Mouse (Mus musculus) CH12.LX (cell line): ENCODE results near the gene Tmem88b. TPM values are rescaled to one million over a fixed set of nuclear protein-coding genes. Genes with fewer than 3 reads are reported as not detected.

Source experiments
- DNase-seq: peaks from one replicate; pipeline ENCODE4 v3.0.0-alpha.2; 2013; ENCODE audit errors: extremely low read depth
- H3K27ac ChIP-seq: 2 replicates; pipeline ENCODE4 v1.5.1; 2012; ENCODE audit warnings: low read depth, mild to moderate bottlenecking, control low read depth, moderate library complexity; ENCODE audit not compliant: insufficient read depth
- H3K27me3 ChIP-seq: replicated peaks from 2 replicates; pipeline ENCODE3; 2012; ENCODE audit warnings: inconsistent platforms
- H3K36me3 ChIP-seq, 2 experiments: replicated peaks in 1 of 2; 2 replicates each; pipeline versions ENCODE3 to v1.6.1; 2012; ENCODE audit warnings: inconsistent platforms in 1 of 2, low read length in 1 of 2, mild to moderate bottlenecking in 1 of 2, mixed read lengths in 1 of 2, moderate library complexity in 1 of 2; ENCODE audit not compliant: control insufficient read depth in 1 of 2, insufficient read depth in 1 of 2
- H3K4me1 ChIP-seq, 2 experiments: 2 replicates each; pipeline ENCODE4 v1.6.1; 2012; ENCODE audit warnings: inconsistent platforms in 1 of 2, moderate library complexity in 1 of 2; ENCODE audit not compliant: insufficient read depth in 2 of 2, control insufficient read depth in 1 of 2
- H3K4me2 ChIP-seq: 2 replicates; pipeline ENCODE4 v1.6.1; 2012; ENCODE audit warnings: low read depth, mild to moderate bottlenecking, control low read depth; ENCODE audit not compliant: poor library complexity, insufficient read depth, severe bottlenecking
- H3K4me3 ChIP-seq, 3 experiments: fragments of 150-350 bp in 1 of 3; sonication (generic) in 1 of 3; replicated peaks in 1 of 3; 2 replicates each; pipeline versions ENCODE3 to v1.5.1; 2011 to 2012; ENCODE audit warnings: low read depth in 2 of 3, low read length in 2 of 3, mild to moderate bottlenecking in 2 of 3, moderate library complexity in 2 of 3, control low read depth in 1 of 3, improper control_type of control experiment in 1 of 3, inconsistent platforms in 1 of 3, mixed read lengths in 1 of 3; ENCODE audit not compliant: poor library complexity in 1 of 3
- H3K79me2 ChIP-seq: replicated peaks from 2 replicates; pipeline ENCODE4 v1.6.1; 2012; ENCODE audit warnings: mild to moderate bottlenecking, moderate library complexity; ENCODE audit not compliant: control insufficient read depth, poor library complexity, insufficient read depth, severe bottlenecking; ENCODE audit errors: extremely low read depth
- H3K9ac ChIP-seq: 2 replicates; pipeline ENCODE4 v1.6.1; 2012; ENCODE audit warnings: low read depth, mild to moderate bottlenecking, control low read depth, moderate library complexity; ENCODE audit not compliant: insufficient read depth
- H3K9me3 ChIP-seq: replicated peaks from 2 replicates; pipeline ENCODE3; 2012; ENCODE audit warnings: low read length, inconsistent platforms, mixed read lengths
- E2F4 ChIP-seq: IDR thresholded peaks from 2 replicates; pipeline ENCODE4 v1.6.1; 2011; ENCODE audit warnings: low read depth, low read length, improper control_type of control experiment; ENCODE audit not compliant: insufficient replicate concordance
- EP300 ChIP-seq: IDR thresholded peaks from 2 replicates; pipeline ENCODE4 v1.6.1; 2011; ENCODE audit warnings: low read length, improper control_type of control experiment
- GABPA ChIP-seq: IDR thresholded peaks from 2 replicates; pipeline ENCODE4 v1.6.1; 2012; ENCODE audit warnings: low read depth, low read length, improper control_type of control experiment, inconsistent platforms; ENCODE audit not compliant: insufficient replicate concordance
- JUN ChIP-seq: IDR thresholded peaks from 2 replicates; pipeline ENCODE4 v1.6.1; 2011; ENCODE audit warnings: low read depth, mild to moderate bottlenecking, low read length, improper control_type of control experiment, moderate library complexity; ENCODE audit not compliant: insufficient read depth
- MAZ ChIP-seq: IDR thresholded peaks from 2 replicates; pipeline ENCODE4 v1.6.1; 2012; ENCODE audit warnings: low read depth, mild to moderate bottlenecking, inconsistent platforms, low read length, improper control_type of control experiment, moderate library complexity
- NELFE ChIP-seq: IDR thresholded peaks from 2 replicates; pipeline ENCODE4 v1.6.1; 2011; ENCODE audit warnings: low read depth, low read length, improper control_type of control experiment
- PAX5 ChIP-seq: IDR thresholded peaks from 2 replicates; pipeline ENCODE4 v1.6.1; 2012; ENCODE audit warnings: low read length, inconsistent platforms, mixed read lengths
- POLR2A ChIP-seq: IDR thresholded peaks from 2 replicates; pipeline ENCODE4 v1.6.1; 2011; ENCODE audit warnings: low read depth, mild to moderate bottlenecking, improper control_type of control experiment, low read length
- RCOR1 ChIP-seq: conservative IDR thresholded peaks from 2 replicates; pipeline ENCODE4 v1.6.1; 2012; ENCODE audit warnings: low read depth, mild to moderate bottlenecking, inconsistent platforms, low read length, improper control_type of control experiment
- SMC3 ChIP-seq: IDR thresholded peaks from 2 replicates; pipeline ENCODE4 v1.6.1; 2011; ENCODE audit warnings: low read depth, low read length, improper control_type of control experiment
- TBP ChIP-seq: conservative IDR thresholded peaks from 2 replicates; pipeline ENCODE4 v1.6.1; 2011; ENCODE audit warnings: low read depth, low read length, improper control_type of control experiment
- TCF12 ChIP-seq: IDR thresholded peaks from 2 replicates; pipeline ENCODE4 v1.6.1; 2014; ENCODE audit warnings: low read depth, mild to moderate bottlenecking, inconsistent platforms, low read length, improper control_type of control experiment
- UBTF ChIP-seq: IDR thresholded peaks from 2 replicates; pipeline ENCODE4 v1.6.1; 2012; ENCODE audit warnings: low read depth, mild to moderate bottlenecking, inconsistent platforms, low read length, improper control_type of control experiment, moderate library complexity
- ZC3H11A ChIP-seq: IDR thresholded peaks from 2 replicates; pipeline ENCODE4 v1.6.1; 2012; ENCODE audit warnings: low read depth, mild to moderate bottlenecking, inconsistent platforms, low read length, improper control_type of control experiment
- dilution Hi-C: fragments of 300-500 bp; cut with MboI; formaldehyde crosslinking; loops from 2 replicates; pipeline ENCODE4 v1.14.3; 2020; ENCODE audit warnings: low sequenced_read_pairs; ENCODE audit not compliant: extremely low pct_unique_long_range_greater_than_20kb, extremely low pct_ligation_motif_present
- in situ Hi-C: fragments of 300-500 bp; cut with MboI; formaldehyde crosslinking; loops from 3 replicates; pipeline ENCODE4 v1.14.3; 2019; ENCODE audit warnings: low sequenced_read_pairs, low pct_ligation_motif_present, low pct_unique_long_range_greater_than_20kb, mixed read lengths
- polyA plus RNA-seq: library from polyadenylated mRNA; unstranded; fragments of >175 nt; gene quantifications from 2 replicates; pipeline ENCODE4 v1.2.1, GENCODE M21; 2012; ENCODE audit warnings: low read depth; ENCODE audit not compliant: insufficient read length
- total RNA-seq, 2 experiments: library from RNA; depleted of rRNA; stranded (reverse); fragments of 300-350 nt in 1 of 2; fragments of >200 nt in 1 of 2; gene quantifications; 2 replicates each; pipeline ENCODE4 v1.2.3; 2012 to 2014

Gene Tmem88b
- total and polyA plus RNA-seq, 3 experiments, result 0.04 TPM; not detected in 2

DNA sequence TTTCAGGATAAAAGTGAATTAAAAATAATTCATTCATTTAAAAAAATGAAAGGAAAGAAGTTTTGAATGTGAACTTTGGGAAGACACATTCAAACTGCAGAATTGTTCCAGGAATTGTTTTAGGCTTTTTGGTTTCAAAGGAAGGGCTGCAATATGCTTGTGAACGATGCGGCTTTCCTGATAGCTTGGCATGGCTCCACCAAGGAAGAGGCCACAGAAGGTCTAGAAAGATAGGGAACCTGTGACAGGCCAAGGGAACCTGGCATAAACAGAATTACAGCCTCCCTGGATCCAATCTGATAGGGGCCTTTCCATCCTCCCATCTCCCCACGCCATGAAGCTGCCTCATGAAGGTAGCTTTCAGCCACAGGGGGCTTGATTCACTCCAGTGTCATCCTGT is 2.6 kb upstream of the Tmem88b start:
- Histone ChIP-seq H3K9me3 (no peaks in the 10 kb centered on the region), H3K4me1 (peaks cover 2 to 16% of the 10 kb centered on the region in 2 experiments; a peak in 3 of 4 replicates), H3K27me3 (peaks cover 36% of the 10 kb centered on the region), H3K4me2 (no peak overlapping the region), H3K4me3 (no peak overlapping the region), H3K36me3 (no peaks in the 10 kb centered on the region), H3K27ac (no peak overlapping the region), H3K79me2 (no peaks in the 10 kb centered on the region), H3K9ac (no peak overlapping the region)
- in situ Hi-C loops (no loop called here), dilution Hi-C loops (no loop called here)
- no peak for DNase-seq
- no peak for TF ChIP-seq PAX5
- no peak for TF ChIP-seq E2F4
- no peak for TF ChIP-seq SMC3
- TF ChIP-seq UBTF, result no peak
- no peak for TF ChIP-seq RCOR1

- Histone ChIP-seq H3K9ac (no peak overlapping the region), H3K4me2 (no peak overlapping the region), H3K79me2 (no peaks in the 10 kb centered on the region), H3K9me3 (no peaks in the 10 kb centered on the region), H3K4me3 (no peak overlapping the region)
- in situ Hi-C loops, result no loop called here
- TF ChIP-seq SMC3 (no peak), GABPA (no peak), RCOR1 (no peak), MAZ (no peak), NELFE (no peak), JUN (no peak), TBP (no peak), POLR2A (no peak), PAX5 (no peak), ZC3H11A (no peak), EP300 (no peak), TCF12 (no peak)
- TF ChIP-seq, all 38 proteins: peak for 0
- no peak overlapping the region for H3K27ac ChIP-seq
- H3K27me3 ChIP-seq, result peaks cover 25% of the 10 kb centered on the region
- dilution Hi-C loops, result no loop called here
- no peaks in the 10 kb centered on the region for H3K36me3 ChIP-seq
- peaks cover 0 to 19% of the 10 kb centered on the region in 2 experiments; a peak in 2 of 4 replicates for H3K4me1 ChIP-seq
- DNase-seq, result no peak
Measured at GRCm38 (mm10) chr4:155785246-155785645, 428 bp downstream of the Tmem88b start.
